Mouse (Mus musculus) C2C12 (cell line): Measurements from ENCODE around the gene Hsd17b6.

Source experiments
- CEBPB ChIP-seq: IDR thresholded peaks from one replicate; pipeline ENCODE4 v1.6.1; 2011; ENCODE audit warnings: low read depth, mild to moderate bottlenecking, control low read depth, moderate library complexity
- CTCF ChIP-seq: IDR thresholded peaks from one replicate; pipeline ENCODE4 v1.5.1; 2011; ENCODE audit not compliant: control insufficient read depth, insufficient read depth, insufficient read length
- MAX ChIP-seq: IDR thresholded peaks from one replicate; pipeline ENCODE4 v1.6.1; 2011; ENCODE audit warnings: mild to moderate bottlenecking, control low read depth
- MYOD1 ChIP-seq: IDR thresholded peaks from one replicate; pipeline ENCODE4 v1.6.1; 2011; ENCODE audit warnings: low read depth; ENCODE audit not compliant: control insufficient read depth, insufficient read length
- USF1 ChIP-seq: IDR thresholded peaks from one replicate; pipeline ENCODE4 v1.6.1; 2011; ENCODE audit warnings: low read depth, mild to moderate bottlenecking, control low read depth, moderate library complexity

DNA sequence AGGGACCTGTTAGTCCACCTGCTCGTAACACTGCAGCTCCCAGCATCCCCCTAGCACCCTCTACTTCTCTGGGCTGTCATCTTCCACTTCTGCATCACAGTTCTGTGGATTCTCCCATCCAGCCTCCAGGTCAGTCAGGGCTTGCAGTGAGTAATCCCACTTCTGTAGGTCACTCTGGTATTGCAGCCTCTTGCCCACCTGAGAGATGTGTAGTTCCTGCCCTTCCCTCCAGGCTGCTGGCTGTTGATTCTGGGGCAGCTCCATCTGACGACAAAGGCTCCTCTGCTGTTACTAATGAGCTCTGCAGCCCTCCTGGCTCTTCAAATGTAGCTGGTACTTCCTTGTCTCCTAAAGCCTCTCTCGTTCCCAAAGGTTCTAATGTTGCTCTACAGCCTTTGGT, 32.4 kb upstream of the Hsd17b6 start:
- no peak for TF ChIP-seq CTCF
- TF ChIP-seq CEBPB, result no peak
- TF ChIP-seq USF1, result no peak
- no peak for TF ChIP-seq MAX
- TF ChIP-seq MYOD1, result no peak
